Mouse (Mus musculus): ENCODE data around the gene Npy. TPM values are rescaled to one million over a fixed set of nuclear protein-coding genes. Genes with fewer than 3 reads are reported as not detected.

Npy gene
- total RNA-seq (2015) (not detected in 2 replicates), total RNA-seq (2017) (not detected in 2 replicates)

- peak; percentile 61 for ATAC-seq (replicated peaks; ENCODE audit: poor library complexity)
Observed at GRCm38 (mm10) chr6:49821961-49822870, at the start of gene Npy. Gene Npy, plus strand, starts transcription at chr6:49822710.

GRCm38 (mm10) chr6:49775006-49775405 lies 47.5 kb upstream of the Npy start:
- ATAC-seq (replicated peaks; ENCODE audit: poor library complexity) = no peak

- ATAC-seq (replicated peaks; ENCODE audit: poor library complexity) = peak; percentile 89
Observed at GRCm38 (mm10) chr6:49778109-49778508, 44.4 kb upstream of the Npy start.

- ATAC-seq (replicated peaks; ENCODE audit: poor library complexity) = no peak
Observed at GRCm38 (mm10) chr6:49778729-49779128, 43.8 kb upstream of the Npy start.

GRCm38 (mm10) chr6:49779606-49780005 lies 42.9 kb upstream of the Npy start:
- ATAC-seq (replicated peaks; ENCODE audit: poor library complexity) = no peak

GRCm38 (mm10) chr6:49780846-49781400 lies 41.6 kb upstream of the Npy start:
- no peak for ATAC-seq (replicated peaks; ENCODE audit: poor library complexity)

- ATAC-seq (replicated peaks; ENCODE audit: poor library complexity) = peak; percentile 61
Observed at GRCm38 (mm10) chr6:49781852-49782251, 40.7 kb upstream of the Npy start.

- ATAC-seq (replicated peaks; ENCODE audit: poor library complexity) = no peak
Observed at GRCm38 (mm10) chr6:49782679-49783078, 39.8 kb upstream of the Npy start.

GRCm38 (mm10) chr6:49792524-49792923 lies 30.0 kb upstream of the Npy start:
- ATAC-seq (replicated peaks; ENCODE audit: poor library complexity) = no peak

- no peak for ATAC-seq (replicated peaks; ENCODE audit: poor library complexity)
Observed at GRCm38 (mm10) chr6:49804105-49804504, 18.4 kb upstream of the Npy start.

GRCm38 (mm10) chr6:49808076-49808475 lies 14.4 kb upstream of the Npy start:
- ATAC-seq (replicated peaks; ENCODE audit: poor library complexity) = no peak

- ATAC-seq (replicated peaks; ENCODE audit: poor library complexity) = no peak
Observed at GRCm38 (mm10) chr6:49817183-49817582, 5.3 kb upstream of the Npy start.

GRCm38 (mm10) chr6:49817625-49818024 lies 4.9 kb upstream of the Npy start:
- no peak for ATAC-seq (replicated peaks; ENCODE audit: poor library complexity)

- no peak for ATAC-seq (replicated peaks; ENCODE audit: poor library complexity)
Observed at GRCm38 (mm10) chr6:49822871-49823230, 341 bp downstream of the Npy start.

GRCm38 (mm10) chr6:49823371-49823770 lies 861 bp downstream of the Npy start:
- ATAC-seq (replicated peaks; ENCODE audit: poor library complexity) = no peak

- ATAC-seq (replicated peaks; ENCODE audit: poor library complexity) = no peak
Observed at GRCm38 (mm10) chr6:49823821-49824220, 1.3 kb downstream of the Npy start.

GRCm38 (mm10) chr6:49831579-49831978 lies 9.1 kb downstream of the Npy start:
- ATAC-seq (replicated peaks; ENCODE audit: poor library complexity) = no peak

GRCm38 (mm10) chr6:49856830-49857229 lies 34.3 kb downstream of the Npy start:
- no peak for ATAC-seq (replicated peaks; ENCODE audit: poor library complexity)

GRCm38 (mm10) chr6:49867571-49867970 lies 45.1 kb downstream of the Npy start:
- no peak for ATAC-seq (replicated peaks; ENCODE audit: poor library complexity)

- ATAC-seq (replicated peaks; ENCODE audit: poor library complexity) = no peak
Observed at GRCm38 (mm10) chr6:49871071-49871470, 48.6 kb downstream of the Npy start.

GRCm38 (mm10) chr6:49873556-49873955 lies 51.0 kb downstream of the Npy start:
- ATAC-seq (replicated peaks; ENCODE audit: poor library complexity) = no peak

- no peak for ATAC-seq (replicated peaks; ENCODE audit: poor library complexity)
Observed at GRCm38 (mm10) chr6:49875160-49875559, 52.6 kb downstream of the Npy start.

Data from megakaryocyte progenitor cell, adult 5-6 weeks (primary cell).